Mouse (Mus musculus): ENCODE measurements around the gene Brd9.
"Not testable (repeated sequence)": the region's sequence is repeated elsewhere in the genome, so short reads cannot be mapped to it uniquely, and the experiment has no call there.

Gene Brd9

GRCm38 (mm10) chr13:73990761-73991160, 53.1 kb downstream of the Brd9 start:
- DNase-seq (ENCODE audit: low spot score in 2 of 2) = no peak

GRCm38 (mm10) chr13:73991267-73991666, 53.7 kb downstream of the Brd9 start:
- DNase-seq (ENCODE audit: low spot score in 2 of 2) = no peak

GRCm38 (mm10) chr13:73996456-73996855, 58.8 kb downstream of the Brd9 start:
- no peak for DNase-seq (ENCODE audit: low spot score in 2 of 2)

GRCm38 (mm10) chr13:74000519-74000918, 62.9 kb downstream of the Brd9 start:
- DNase-seq (ENCODE audit: low spot score in 2 of 2) = no peak

- no peak for DNase-seq (ENCODE audit: low spot score in 2 of 2)
Observed at GRCm38 (mm10) chr13:74000961-74001360, 63.4 kb downstream of the Brd9 start.

- no peak for DNase-seq (ENCODE audit: low spot score in 2 of 2)
Observed at GRCm38 (mm10) chr13:74001492-74001891, 63.9 kb downstream of the Brd9 start.

- not testable (repeated sequence) for DNase-seq (ENCODE audit: low spot score in 2 of 2)
Observed at GRCm38 (mm10) chr13:74006881-74007280, 69.3 kb downstream of the Brd9 start.

- DNase-seq (ENCODE audit: low spot score in 2 of 2) = not testable (repeated sequence)
Observed at GRCm38 (mm10) chr13:74008216-74008615, 70.6 kb downstream of the Brd9 start.

GRCm38 (mm10) chr13:74008948-74009718, 71.5 kb downstream of the Brd9 start, which contains the start of gene Tppp:
TSS of gene Tppp (plus strand) at chr13:74009407.
- DNase-seq (ENCODE audit: low spot score in 2 of 2) = peak; percentile 94 to 95

- DNase-seq (ENCODE audit: low spot score in 2 of 2) = peak; percentile 81 to 85
Observed at GRCm38 (mm10) chr13:74009791-74010614, 72.4 kb downstream of the Brd9 start.
